Mouse (Mus musculus): Measurements from ENCODE around the gene Ankrd2. TPM values are rescaled to one million over a fixed set of nuclear protein-coding genes. Genes with fewer than 3 reads are reported as not detected.

The Ankrd2 gene
- polyA plus RNA-seq, 1 experiment: 0.62 TPM

GRCm38 (mm10) chr19:42055881-42056280 lies 20.1 kb downstream of the Ankrd2 start:
- no peaks in the 10 kb centered on the region for H3K36me3 ChIP-seq (ENCODE audit: control insufficient read depth, insufficient read depth, low read length)
- H3K27ac ChIP-seq (ENCODE audit: control insufficient read depth, insufficient read depth, low read depth, low read length): no peak overlapping the region
- H3K27me3 ChIP-seq (ENCODE audit: control insufficient read depth, insufficient read depth, low read length): no peaks in the 10 kb centered on the region
- peaks cover 10% of the 10 kb centered on the region for H3K4me1 ChIP-seq (ENCODE audit: control insufficient read depth, insufficient read depth, low read length)
- TF ChIP-seq CTCF (IDR thresholded peaks at IDR 0.05; ENCODE audit: control insufficient read depth, insufficient read depth, insufficient replicate concordance, low read depth, low read length) (no peak), POLR2A (IDR thresholded peaks at IDR 0.05; ENCODE audit: control insufficient read depth, low read depth, low read length) (no peak)
- no peak overlapping the region for H3K4me3 ChIP-seq (ENCODE audit: control insufficient read depth, low read depth, low read length)

GRCm38 (mm10) chr19:42056719-42057409 lies 21.1 kb downstream of the Ankrd2 start:
- H3K27me3 ChIP-seq (ENCODE audit: control insufficient read depth, insufficient read depth, low read length): no peaks in the 10 kb centered on the region
- TF ChIP-seq CTCF (IDR thresholded peaks at IDR 0.05; ENCODE audit: control insufficient read depth, insufficient read depth, insufficient replicate concordance, low read depth, low read length) (no peak), POLR2A (IDR thresholded peaks at IDR 0.05; ENCODE audit: control insufficient read depth, low read depth, low read length) (no peak)
- H3K4me3 ChIP-seq (ENCODE audit: control insufficient read depth, low read depth, low read length): no peak overlapping the region
- peaks cover 10% of the 10 kb centered on the region for H3K4me1 ChIP-seq (ENCODE audit: control insufficient read depth, insufficient read depth, low read length)
- no peak overlapping the region for H3K27ac ChIP-seq (ENCODE audit: control insufficient read depth, insufficient read depth, low read depth, low read length)
- no peaks in the 10 kb centered on the region for H3K36me3 ChIP-seq (ENCODE audit: control insufficient read depth, insufficient read depth, low read length)

- H3K4me1 ChIP-seq (ENCODE audit: control insufficient read depth, insufficient read depth, low read length): peaks cover 10% of the 10 kb centered on the region
- TF ChIP-seq CTCF (IDR thresholded peaks at IDR 0.05; ENCODE audit: control insufficient read depth, insufficient read depth, insufficient replicate concordance, low read depth, low read length) (no peak), POLR2A (IDR thresholded peaks at IDR 0.05; ENCODE audit: control insufficient read depth, low read depth, low read length) (no peak)
- no peaks in the 10 kb centered on the region for H3K36me3 ChIP-seq (ENCODE audit: control insufficient read depth, insufficient read depth, low read length)
- H3K4me3 ChIP-seq (ENCODE audit: control insufficient read depth, low read depth, low read length): no peak overlapping the region
- H3K27ac ChIP-seq (ENCODE audit: control insufficient read depth, insufficient read depth, low read depth, low read length): no peak overlapping the region
- H3K27me3 ChIP-seq (ENCODE audit: control insufficient read depth, insufficient read depth, low read length): no peaks in the 10 kb centered on the region
Measured at GRCm38 (mm10) chr19:42058426-42058825, 22.6 kb downstream of the Ankrd2 start.

- Histone ChIP-seq H3K4me1 (ENCODE audit: control insufficient read depth, insufficient read depth, low read length) (peaks cover 10% of the 10 kb centered on the region), H3K36me3 (ENCODE audit: control insufficient read depth, insufficient read depth, low read length) (no peaks in the 10 kb centered on the region), H3K27ac (ENCODE audit: control insufficient read depth, insufficient read depth, low read depth, low read length) (no peak overlapping the region), H3K4me3 (ENCODE audit: control insufficient read depth, low read depth, low read length) (no peak overlapping the region), H3K27me3 (ENCODE audit: control insufficient read depth, insufficient read depth, low read length) (no peaks in the 10 kb centered on the region)
- no peak for TF ChIP-seq CTCF (IDR thresholded peaks at IDR 0.05; ENCODE audit: control insufficient read depth, insufficient read depth, insufficient replicate concordance, low read depth, low read length)
- no peak for TF ChIP-seq POLR2A (IDR thresholded peaks at IDR 0.05; ENCODE audit: control insufficient read depth, low read depth, low read length)
Measured at GRCm38 (mm10) chr19:42061443-42061842, 25.6 kb downstream of the Ankrd2 start.

GRCm38 (mm10) chr19:42068441-42069240 lies 32.8 kb downstream of the Ankrd2 start:
- Histone ChIP-seq H3K27me3 (ENCODE audit: control insufficient read depth, insufficient read depth, low read length) (no peaks in the 10 kb centered on the region), H3K27ac (ENCODE audit: control insufficient read depth, insufficient read depth, low read depth, low read length) (no peak overlapping the region), H3K4me1 (ENCODE audit: control insufficient read depth, insufficient read depth, low read length) (no peaks in the 10 kb centered on the region), H3K36me3 (ENCODE audit: control insufficient read depth, insufficient read depth, low read length) (no peaks in the 10 kb centered on the region), H3K4me3 (ENCODE audit: control insufficient read depth, low read depth, low read length) (peak overlapping the region; percentile 20)
- TF ChIP-seq CTCF (IDR thresholded peaks at IDR 0.05; ENCODE audit: control insufficient read depth, insufficient read depth, insufficient replicate concordance, low read depth, low read length): no peak
- TF ChIP-seq POLR2A (IDR thresholded peaks at IDR 0.05; ENCODE audit: control insufficient read depth, low read depth, low read length): no peak

DNA sequence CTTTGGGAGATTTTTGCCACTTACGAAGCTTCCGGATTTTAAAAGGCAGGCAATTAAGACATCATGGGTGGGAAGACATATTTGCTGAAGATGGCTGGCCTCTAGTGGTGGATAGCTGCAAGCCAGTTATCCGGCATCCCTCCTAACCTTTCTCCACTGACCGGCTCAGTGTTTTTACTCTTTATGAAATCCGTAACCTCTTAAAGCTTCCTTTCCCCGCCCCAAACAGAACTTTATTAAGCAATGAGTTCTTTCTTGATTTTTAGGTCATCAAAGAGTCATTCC lies 33.4 kb downstream of the Ankrd2 start:
- no peaks in the 10 kb centered on the region for H3K36me3 ChIP-seq (ENCODE audit: control insufficient read depth, insufficient read depth, low read length)
- H3K27me3 ChIP-seq (ENCODE audit: control insufficient read depth, insufficient read depth, low read length): no peaks in the 10 kb centered on the region
- no peaks in the 10 kb centered on the region for H3K4me1 ChIP-seq (ENCODE audit: control insufficient read depth, insufficient read depth, low read length)
- no peak for TF ChIP-seq POLR2A (IDR thresholded peaks at IDR 0.05; ENCODE audit: control insufficient read depth, low read depth, low read length)
- TF ChIP-seq CTCF (IDR thresholded peaks at IDR 0.05; ENCODE audit: control insufficient read depth, insufficient read depth, insufficient replicate concordance, low read depth, low read length): peak; percentile 22; the same call in 1 of the 2 replicates
- no peak overlapping the region for H3K27ac ChIP-seq (ENCODE audit: control insufficient read depth, insufficient read depth, low read depth, low read length)
- no peak overlapping the region for H3K4me3 ChIP-seq (ENCODE audit: control insufficient read depth, low read depth, low read length)

DNA sequence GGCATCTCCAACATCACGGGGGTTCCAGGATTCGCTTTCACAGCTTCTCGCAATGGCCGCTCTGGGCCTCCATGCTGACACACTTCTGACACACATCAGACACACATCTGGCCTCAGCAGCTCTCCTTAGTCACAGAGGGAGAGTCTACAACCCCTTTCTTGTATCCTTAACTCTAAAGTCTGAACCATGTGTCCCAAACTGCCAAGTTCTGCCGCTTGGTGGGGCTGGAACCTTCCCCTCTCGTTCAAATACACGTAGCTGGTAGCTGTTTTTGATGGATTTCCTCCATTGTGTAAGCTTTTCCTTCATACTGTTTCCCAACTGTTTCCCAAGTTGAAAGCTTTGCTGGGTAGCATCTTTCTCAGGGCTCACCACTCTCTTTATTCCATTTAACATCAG lies 35.4 kb downstream of the Ankrd2 start:
- no peaks in the 10 kb centered on the region for H3K36me3 ChIP-seq (ENCODE audit: control insufficient read depth, insufficient read depth, low read length)
- H3K27ac ChIP-seq (ENCODE audit: control insufficient read depth, insufficient read depth, low read depth, low read length): no peak overlapping the region
- H3K27me3 ChIP-seq (ENCODE audit: control insufficient read depth, insufficient read depth, low read length): no peaks in the 10 kb centered on the region
- no peak overlapping the region for H3K4me3 ChIP-seq (ENCODE audit: control insufficient read depth, low read depth, low read length)
- no peaks in the 10 kb centered on the region for H3K4me1 ChIP-seq (ENCODE audit: control insufficient read depth, insufficient read depth, low read length)
- no peak for TF ChIP-seq CTCF (IDR thresholded peaks at IDR 0.05; ENCODE audit: control insufficient read depth, insufficient read depth, insufficient replicate concordance, low read depth, low read length)
- no peak for TF ChIP-seq POLR2A (IDR thresholded peaks at IDR 0.05; ENCODE audit: control insufficient read depth, low read depth, low read length)
